Mouse (Mus musculus) MEL (cell line): ENCODE results near the gene Adgrv1. TPM values are rescaled to one million over a fixed set of nuclear protein-coding genes. Genes with fewer than 3 reads are reported as not detected.

Experiments used
- DNase-seq: peaks from one replicate; pipeline ENCODE4 v3.0.0; 2011; ENCODE audit warnings: low read depth, low spot score
- H3K27ac ChIP-seq: 2 replicates; pipeline ENCODE4 v1.5.1; 2012; ENCODE audit warnings: low read depth, mild to moderate bottlenecking, control low read depth, low read length, moderate library complexity; ENCODE audit not compliant: control insufficient read depth
- H3K27me3 ChIP-seq, 2 experiments: fragments of 150-350 bp in 1 of 2; sonication (generic) in 1 of 2; 2 replicates each; pipeline ENCODE4 v1.6.1; 2012; ENCODE audit warnings: low read length in 2 of 2, mild to moderate bottlenecking in 2 of 2, improper control_type of control experiment in 1 of 2, moderate library complexity in 1 of 2; ENCODE audit not compliant: insufficient read depth in 2 of 2, control insufficient read depth in 1 of 2
- H3K36me3 ChIP-seq, 2 experiments: 2 replicates each; pipeline ENCODE4 v1.6.1; 2012 to 2014; ENCODE audit warnings: low read length in 2 of 2, improper control_type of control experiment in 1 of 2, inconsistent platforms in 1 of 2, mild to moderate bottlenecking in 1 of 2; ENCODE audit not compliant: insufficient read depth in 2 of 2, control insufficient read depth in 1 of 2
- H3K4me1 ChIP-seq, 2 experiments: fragments of 150-350 bp in 1 of 2; sonication (generic) in 1 of 2; 2 replicates each; pipeline ENCODE4 v1.6.1; 2012; ENCODE audit warnings: low read length in 2 of 2, improper control_type of control experiment in 1 of 2, mild to moderate bottlenecking in 1 of 2; ENCODE audit not compliant: insufficient read depth in 2 of 2, control insufficient read depth in 1 of 2
- H3K4me3 ChIP-seq, 2 experiments: fragments of 150-350 bp in 1 of 2; sonication (generic) in 1 of 2; 2 replicates each; pipeline ENCODE4 v1.5.1; 2012; ENCODE audit warnings: low read depth in 2 of 2, low read length in 2 of 2, mild to moderate bottlenecking in 2 of 2, moderate library complexity in 2 of 2, control low read depth in 1 of 2, improper control_type of control experiment in 1 of 2; ENCODE audit not compliant: control insufficient read depth in 1 of 2, insufficient read depth in 1 of 2
- H3K79me2 ChIP-seq: 2 replicates; pipeline ENCODE4 v1.6.1; 2012; ENCODE audit warnings: mild to moderate bottlenecking, low read length, moderate library complexity; ENCODE audit not compliant: control insufficient read depth, poor library complexity, insufficient read depth
- H3K9ac ChIP-seq: 2 replicates; pipeline ENCODE4 v1.6.1; 2012; ENCODE audit warnings: low read depth, mild to moderate bottlenecking, control low read depth, low read length, moderate library complexity; ENCODE audit not compliant: control insufficient read depth, poor library complexity, severe bottlenecking
- H3K9me3 ChIP-seq: fragments of 150-350 bp; sonication (generic); replicated peaks from 2 replicates; pipeline ENCODE4 v1.6.1; 2012; ENCODE audit warnings: mild to moderate bottlenecking, low read length, improper control_type of control experiment, moderate library complexity; ENCODE audit not compliant: insufficient read depth
- CHD1 ChIP-seq: IDR thresholded peaks from 2 replicates; pipeline ENCODE4 v1.6.1; 2012; ENCODE audit warnings: low read depth, mild to moderate bottlenecking, inconsistent platforms, low read length, improper control_type of control experiment
- CHD2 ChIP-seq: IDR thresholded peaks from 2 replicates; pipeline ENCODE4 v1.6.1; 2011; ENCODE audit warnings: low read length, improper control_type of control experiment
- ELF1 ChIP-seq: IDR thresholded peaks from 2 replicates; pipeline ENCODE4 v1.6.1; 2014; ENCODE audit warnings: low read depth, mild to moderate bottlenecking, inconsistent platforms, low read length, improper control_type of control experiment, moderate library complexity
- EP300 ChIP-seq, 2 experiments: IDR thresholded peaks; 2 replicates each; pipeline ENCODE4 v1.6.1; 2011; ENCODE audit warnings: improper control_type of control experiment in 2 of 2, low read length in 2 of 2, low read depth in 1 of 2, mild to moderate bottlenecking in 1 of 2
- ETS1 ChIP-seq: IDR thresholded peaks from 2 replicates; pipeline ENCODE4 v1.6.1; 2012; ENCODE audit warnings: low read depth, mild to moderate bottlenecking, inconsistent platforms, low read length, improper control_type of control experiment, moderate library complexity
- JUND ChIP-seq: IDR thresholded peaks from 2 replicates; pipeline ENCODE4 v1.6.1; 2011; ENCODE audit warnings: low read depth, mild to moderate bottlenecking, improper control_type of control experiment, low read length
- KAT2A ChIP-seq: conservative IDR thresholded peaks from 2 replicates; pipeline ENCODE4 v1.6.1; 2012; ENCODE audit warnings: low read depth, low read length, improper control_type of control experiment, inconsistent platforms
- MAX ChIP-seq: IDR thresholded peaks from 2 replicates; pipeline ENCODE4 v1.6.1; 2011; ENCODE audit warnings: low read length, improper control_type of control experiment
- MAZ ChIP-seq: IDR thresholded peaks from 2 replicates; pipeline ENCODE4 v1.6.1; 2012; ENCODE audit warnings: low read depth, mild to moderate bottlenecking, inconsistent platforms, low read length, improper control_type of control experiment
- MYB ChIP-seq: IDR thresholded peaks from 2 replicates; pipeline ENCODE4 v1.6.1; 2011; ENCODE audit warnings: mild to moderate bottlenecking, low read depth, low read length, improper control_type of control experiment
- MYC ChIP-seq: IDR thresholded peaks from 2 replicates; pipeline ENCODE4 v1.6.1; 2011; ENCODE audit warnings: low read depth, mild to moderate bottlenecking, low read length, improper control_type of control experiment, moderate library complexity
- NELFE ChIP-seq: IDR thresholded peaks from 2 replicates; pipeline ENCODE4 v1.6.1; 2011; ENCODE audit warnings: low read depth, low read length, improper control_type of control experiment
- RAD21 ChIP-seq: IDR thresholded peaks from 2 replicates; pipeline ENCODE4 v1.6.1; 2011; ENCODE audit warnings: mild to moderate bottlenecking, low read depth, low read length, improper control_type of control experiment
- RCOR1 ChIP-seq: IDR thresholded peaks from 2 replicates; pipeline ENCODE4 v1.6.1; 2012; ENCODE audit warnings: low read depth, mild to moderate bottlenecking, inconsistent platforms, low read length, improper control_type of control experiment
- TAL1 ChIP-seq: IDR thresholded peaks from 2 replicates; pipeline ENCODE4 v1.6.1; 2012; ENCODE audit warnings: mild to moderate bottlenecking, inconsistent platforms, low read length, moderate library complexity, mixed read lengths
- TCF12 ChIP-seq: IDR thresholded peaks from 2 replicates; pipeline ENCODE4 v1.6.1; 2014; ENCODE audit warnings: low read depth, mild to moderate bottlenecking, inconsistent platforms, low read length, improper control_type of control experiment, moderate library complexity
- USF1 ChIP-seq: IDR thresholded peaks from 2 replicates; pipeline ENCODE4 v1.6.1; 2014; ENCODE audit warnings: low read depth, mild to moderate bottlenecking, inconsistent platforms, low read length, improper control_type of control experiment, moderate library complexity
- USF2 ChIP-seq, 2 experiments: IDR thresholded peaks; 2 replicates each; pipeline ENCODE4 v1.6.1; 2011 to 2012; ENCODE audit warnings: improper control_type of control experiment in 2 of 2, low read length in 2 of 2, borderline replicate concordance in 1 of 2, inconsistent platforms in 1 of 2, low read depth in 1 of 2, mild to moderate bottlenecking in 1 of 2; ENCODE audit not compliant: insufficient read depth in 1 of 2
- ZMIZ1 ChIP-seq: IDR thresholded peaks from 2 replicates; pipeline ENCODE4 v1.6.1; 2012; ENCODE audit warnings: low read depth, mild to moderate bottlenecking, inconsistent platforms, low read length, improper control_type of control experiment, moderate library complexity
- polyA plus RNA-seq, 2 experiments: library from polyadenylated mRNA; stranded (reverse) in 1 of 2; unstranded in 1 of 2; fragments of >175 nt in 1 of 2; fragments of >200 nt in 1 of 2; gene quantifications; 2 replicates each; pipeline versions ENCODE4 v1.2.1 to v1.2.4; 2012; ENCODE audit warnings: low replicate concordance in 2 of 2, low read depth in 1 of 2; ENCODE audit not compliant: insufficient read length in 2 of 2, insufficient read depth in 1 of 2, missing spikeins in 1 of 2
- total RNA-seq: library from RNA; depleted of rRNA; stranded (reverse); fragments of 300-350 nt; gene quantifications from 2 replicates; pipeline ENCODE4 v1.2.3, GENCODE M21; 2012

Gene Adgrv1
- total and polyA plus RNA-seq, 3 experiments = 5.6 to 5.8 TPM; not detected in 1

DNA sequence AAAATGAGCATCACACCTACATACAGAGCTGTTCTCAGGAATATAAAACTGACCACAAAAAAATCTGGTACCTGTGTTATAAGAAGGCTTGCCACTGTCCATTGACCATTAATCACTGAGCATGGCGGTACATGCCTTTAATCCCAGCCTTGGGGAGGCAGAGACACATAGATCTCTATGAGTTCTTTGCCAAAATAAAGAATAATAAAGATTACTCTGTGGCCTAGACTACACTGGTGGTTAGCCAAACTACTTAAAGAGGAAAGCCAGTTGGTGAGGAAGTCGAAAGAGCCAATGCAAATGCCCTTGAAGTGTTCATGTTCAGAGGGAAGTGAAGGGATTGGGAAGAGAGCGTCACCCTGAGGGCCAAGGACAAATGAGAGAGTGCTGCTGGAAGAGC lies 461.8 kb downstream of the Adgrv1 start:
- DNase-seq = no peak
- no peak overlapping the region for H3K4me3 ChIP-seq
- no peaks in the 10 kb centered on the region for H3K79me2 ChIP-seq
- no peaks in the 10 kb centered on the region for H3K36me3 ChIP-seq
- no peak for TF ChIP-seq TCF12
- no peak for TF ChIP-seq ELF1
- TF ChIP-seq CHD2 = no peak
- TF ChIP-seq KAT2A = no peak
- TF ChIP-seq NELFE = no peak
- no peak overlapping the region for H3K27ac ChIP-seq
- H3K27me3 ChIP-seq = no peaks in the 10 kb centered on the region
- H3K9me3 ChIP-seq = no peaks in the 10 kb centered on the region
- no peak overlapping the region for H3K9ac ChIP-seq
- H3K4me1 ChIP-seq = no peaks in the 10 kb centered on the region

DNA sequence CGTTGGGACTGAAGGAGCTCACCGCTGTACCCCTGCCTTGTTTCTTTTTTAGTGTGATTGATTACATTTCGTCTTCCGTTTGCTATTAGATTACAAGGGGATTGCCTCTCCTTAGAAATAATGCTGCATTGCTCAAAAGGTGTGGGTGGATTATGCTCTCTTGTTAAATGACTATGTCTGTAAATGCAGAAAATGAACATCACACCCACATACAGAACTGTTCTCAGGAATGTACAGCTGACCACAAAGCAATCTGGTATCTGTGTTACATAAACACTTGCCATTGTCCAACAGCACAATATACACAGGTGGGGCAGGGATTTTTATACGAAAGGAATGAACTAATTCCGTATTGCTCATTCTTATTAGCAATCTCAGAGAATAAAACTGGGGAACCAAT lies 465.5 kb downstream of the Adgrv1 start:
- no peak for TF ChIP-seq ZMIZ1
- TF ChIP-seq NELFE = no peak
- no peak for TF ChIP-seq RAD21
- TF ChIP-seq RCOR1 = no peak
- no peak for TF ChIP-seq USF2 (IDR thresholded peaks at IDR 0.05; ENCODE audit: borderline replicate concordance in 1 of 2, insufficient read depth in 1 of 2, low read depth in 1 of 2, low read length in 2 of 2)
- no peak for TF ChIP-seq TCF12
- no peak for TF ChIP-seq MYB
- TF ChIP-seq TAL1 = no peak
- TF ChIP-seq MAX = no peak
- TF ChIP-seq CHD1 = no peak
- TF ChIP-seq ETS1 = no peak
- Histone ChIP-seq H3K4me1 (no peaks in the 10 kb centered on the region), H3K27me3 (no peaks in the 10 kb centered on the region), H3K36me3 (no peaks in the 10 kb centered on the region), H3K79me2 (no peaks in the 10 kb centered on the region), H3K4me3 (no peak overlapping the region), H3K27ac (no peak overlapping the region), H3K9me3 (no peaks in the 10 kb centered on the region), H3K9ac (no peak overlapping the region)
- DNase-seq = no peak

- Histone ChIP-seq H3K9ac (no peak overlapping the region), H3K27me3 (no peaks in the 10 kb centered on the region), H3K27ac (no peak overlapping the region), H3K4me3 (no peak overlapping the region), H3K9me3 (no peaks in the 10 kb centered on the region), H3K36me3 (no peaks in the 10 kb centered on the region), H3K79me2 (no peaks in the 10 kb centered on the region), H3K4me1 (no peaks in the 10 kb centered on the region)
- no peak for DNase-seq
- no peak for TF ChIP-seq MAZ
- TF ChIP-seq USF1 = no peak
- no peak for TF ChIP-seq EP300 (IDR thresholded peaks at IDR 0.05; ENCODE audit: low read depth in 1 of 2, low read length in 2 of 2)
- no peak for TF ChIP-seq RAD21
- no peak for TF ChIP-seq JUND
- no peak for TF ChIP-seq RCOR1
- no peak for TF ChIP-seq ETS1
- no peak for TF ChIP-seq MYC
- no peak for TF ChIP-seq CHD2
- TF ChIP-seq TAL1 = no peak
Measured at GRCm38 (mm10) chr13:81159808-81160207, 473.1 kb downstream of the Adgrv1 start.
